Mouse (Mus musculus) E14TG2a.4 (cell line): ENCODE measurements at regions not wholly inside any gene's neighbourhood (a gene's known extent, or its start where the extent isn't known, plus 50 kb on each side); places are given as distances from the start of the nearest gene placed in this dataset.

Experiments used
- CTCF ChIP-seq: conservative IDR thresholded peaks from 2 replicates; pipeline ENCODE4 v1.5.1; 2014; ENCODE audit warnings: low read length
- NANOG ChIP-seq: IDR thresholded peaks from 2 replicates; pipeline ENCODE4 v1.6.1; 2014; ENCODE audit warnings: borderline replicate concordance, low read length, mixed read lengths

DNA sequence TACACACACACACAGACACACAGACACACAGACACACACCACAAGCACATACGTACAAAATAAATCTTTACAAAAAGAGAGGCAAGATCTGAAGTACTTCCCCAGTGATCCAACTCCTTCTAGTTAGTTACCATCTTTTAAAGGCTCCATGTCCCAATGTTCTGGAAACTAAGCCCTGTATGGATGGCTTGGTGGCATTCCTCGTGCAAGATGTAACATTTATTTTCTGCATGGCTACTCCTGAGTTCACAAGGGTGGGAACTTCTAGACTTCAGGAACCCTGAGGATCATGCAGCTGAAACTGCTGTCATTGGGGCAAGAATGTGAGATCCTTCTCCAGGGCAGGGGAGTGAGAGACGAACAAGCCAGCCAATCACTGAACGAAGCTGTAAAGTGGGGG, 96.1 kb downstream of the Glrx3 start:
- TF ChIP-seq CTCF (no peak), NANOG (no peak)
